Mouse (Mus musculus) T-helper 2 cell (primary cell): ENCODE results near the gene Arhgdib.

Experiments
- in situ Hi-C: fragments of 300-600 bp; cut with MboI, MseI; formaldehyde crosslinking; loops from one replicate; pipeline ENCODE4 v1.15.1; 2025; ENCODE audit warnings: high pct_unique_total_duplicates

The Arhgdib gene

DNA sequence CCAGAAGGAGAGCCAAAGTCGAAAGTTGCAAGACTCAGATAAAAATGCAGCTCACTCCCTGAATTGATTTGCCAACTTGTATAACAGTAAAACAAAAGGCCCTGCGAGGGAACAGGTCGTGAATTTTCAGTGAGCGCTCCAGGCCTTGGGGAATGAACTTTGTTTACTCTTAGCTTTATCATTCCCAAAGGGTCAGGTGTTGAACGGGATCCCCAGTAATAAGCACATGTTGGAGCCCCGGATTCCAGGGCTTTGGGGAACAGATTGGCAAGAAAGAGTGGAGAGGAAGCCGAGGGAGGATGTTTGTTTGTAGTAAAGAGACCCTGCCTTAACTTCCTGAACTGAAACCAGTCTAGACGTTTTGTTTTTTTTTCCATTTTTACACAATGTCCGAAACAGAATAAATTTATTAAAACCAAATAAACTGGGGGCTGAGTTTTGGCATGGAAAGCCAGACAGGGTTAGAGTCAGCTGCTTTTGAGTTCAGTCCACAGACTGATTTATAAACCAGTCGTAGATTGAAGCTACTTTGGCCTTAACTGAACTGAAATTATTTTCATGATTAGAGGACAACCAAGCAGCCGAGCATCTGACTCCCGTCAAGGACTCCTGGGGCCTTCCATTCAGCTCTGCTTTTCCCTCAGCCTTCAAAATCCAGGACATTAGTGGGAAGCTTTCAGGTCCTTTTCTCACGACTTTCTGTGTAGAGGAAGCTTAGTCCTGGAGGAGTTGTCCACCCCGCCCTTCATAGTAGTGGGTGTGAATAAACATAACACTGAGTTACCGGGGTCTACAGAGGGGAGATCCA lies 47.0 kb downstream of the Arhgdib start:
- in situ Hi-C loops: loop anchor here (25.0 kb wide), 1 partner anchor 268 kb away; the partner anchor contains the start of gene Rerg

DNA sequence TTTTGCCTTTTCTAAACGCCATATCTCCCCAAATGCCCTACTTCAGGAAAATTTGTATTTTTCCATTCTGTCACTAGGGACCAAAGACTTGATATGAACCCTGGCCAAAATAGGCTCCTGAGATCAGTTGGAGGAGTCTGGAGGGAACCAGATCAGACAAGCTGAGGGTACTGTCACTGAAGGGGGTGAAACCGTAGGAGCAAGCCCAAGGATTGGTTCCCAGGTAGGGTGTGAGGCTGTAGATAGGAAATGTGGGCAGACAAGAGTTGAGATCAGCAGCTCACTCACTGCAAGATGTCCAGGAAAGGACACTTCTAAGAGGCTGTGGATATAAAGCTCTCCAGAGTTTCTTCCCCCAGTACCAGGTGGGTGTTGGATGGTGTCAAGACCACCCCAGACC lies 49.7 kb downstream of the Arhgdib start:
- in situ Hi-C loops: loop anchor here (25.0 kb wide), 1 partner anchor 270 kb away; the partner anchor contains the start of gene Rerg

GRCm38 (mm10) chr6:136889554-136889953 lies 52.1 kb downstream of the Arhgdib start:
- in situ Hi-C loops: loop anchor here (25.0 kb wide), 1 partner anchor 273 kb away; the partner anchor contains the start of gene Rerg

GRCm38 (mm10) chr6:136889067-136889466 lies 52.6 kb downstream of the Arhgdib start:
- in situ Hi-C loops: loop anchor here (25.0 kb wide), 1 partner anchor 273 kb away; the partner anchor contains the start of gene Rerg

GRCm38 (mm10) chr6:136887854-136888253 lies 53.8 kb downstream of the Arhgdib start:
- in situ Hi-C loops: loop anchor here (25.0 kb wide), 1 partner anchor 274 kb away; the partner anchor contains the start of gene Rerg

- in situ Hi-C loops: loop anchor here (25.0 kb wide), 1 partner anchor 278 kb away; the partner anchor contains the start of gene Rerg
Measured at GRCm38 (mm10) chr6:136884766-136885165, 56.9 kb downstream of the Arhgdib start.

GRCm38 (mm10) chr6:136883961-136884360 lies 57.7 kb downstream of the Arhgdib start:
- in situ Hi-C loops: loop anchor here (25.0 kb wide), 1 partner anchor 278 kb away; the partner anchor contains the start of gene Rerg

- in situ Hi-C loops: loop anchor here (25.0 kb wide), 1 partner anchor 279 kb away; the partner anchor contains the start of gene Rerg
Measured at GRCm38 (mm10) chr6:136883431-136883915, 58.2 kb downstream of the Arhgdib start.

GRCm38 (mm10) chr6:136881678-136882077 lies 60.0 kb downstream of the Arhgdib start:
- in situ Hi-C loops: loop anchor here (25.0 kb wide), 1 partner anchor 281 kb away; the partner anchor contains the start of gene Rerg

DNA sequence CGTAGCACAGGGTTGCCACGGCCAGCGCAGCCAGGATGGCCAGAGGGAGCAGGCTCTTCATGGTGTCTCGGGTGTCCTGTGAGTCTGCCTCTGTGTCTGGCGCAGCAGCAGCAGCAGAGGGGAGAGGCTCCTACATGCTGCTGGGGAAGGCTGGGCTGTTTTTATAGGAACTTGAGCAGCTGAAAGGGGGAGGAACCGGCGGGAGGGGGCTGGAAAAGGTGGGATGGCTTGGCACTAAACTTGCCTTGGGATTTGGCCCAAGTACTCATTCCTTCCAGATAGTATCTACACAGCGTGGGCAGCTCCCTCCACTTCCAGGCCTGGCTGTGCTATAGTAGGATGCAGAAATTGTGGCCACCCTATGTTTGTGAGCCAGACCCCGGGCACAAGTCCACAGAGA lies 66.0 kb downstream of the Arhgdib start, which contains the start of gene Mgp:
TSS of gene Mgp (minus strand) at position 154 of the 400 bp plus-strand sequence.
- in situ Hi-C loops: loop anchor here (25.0 kb wide), 1 partner anchor 287 kb away; the partner anchor contains the start of gene Rerg

DNA sequence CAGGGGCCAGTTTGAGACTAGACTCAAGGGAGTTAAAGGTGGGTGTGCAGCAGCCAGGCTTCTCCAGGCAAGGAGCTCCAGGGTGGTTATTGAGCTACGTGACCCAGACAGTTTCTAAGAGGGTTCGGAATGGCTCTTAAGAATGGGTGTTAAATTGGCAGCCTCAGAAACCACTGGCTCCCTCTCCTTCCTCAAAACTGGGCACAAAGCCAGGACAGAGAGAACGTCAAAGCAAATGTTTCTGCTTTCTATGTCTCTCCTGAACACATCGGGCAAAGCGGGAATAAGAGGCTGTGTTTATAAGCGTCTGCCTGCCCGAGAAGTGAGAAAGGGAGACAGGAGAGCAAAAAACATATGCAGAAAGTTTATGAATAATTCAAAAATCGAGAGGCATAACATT lies 67.1 kb downstream of the Arhgdib start:
- in situ Hi-C loops: no loop called here
